Mouse (Mus musculus) stomach, embryonic 14.5 days (tissue): Measurements from ENCODE around the gene Acvr2a. TPM values are rescaled to one million over a fixed set of nuclear protein-coding genes. Genes with fewer than 3 reads are reported as not detected.
"Not testable (repeated sequence)": the region's sequence is repeated elsewhere in the genome, so short reads cannot be mapped to it uniquely, and the experiment has no call there.

Experiments used
- ATAC-seq: fragments of 200-750 bp; cut with Nextera tagmentation; 2 replicates; pipeline ENCODE4 v1.8.0; 2017; ENCODE audit warnings: low read depth, moderate TSS enrichment; ENCODE audit not compliant: insufficient number of reproducible peaks, insufficient read depth, low FRiP score
- H3K27ac ChIP-seq: fragments of 300-500 bp; sonication (generic); 2 replicates; pipeline ENCODE4 v1.5.1; 2014; ENCODE audit warnings: mild to moderate bottlenecking, low read length, moderate library complexity, mixed read lengths
- H3K27me3 ChIP-seq: fragments of 300-500 bp; sonication (generic); 2 replicates; pipeline ENCODE4 v1.6.1; 2014; ENCODE audit warnings: low read length, control low read depth, mixed read lengths; ENCODE audit not compliant: control insufficient read depth, insufficient read depth
- H3K36me3 ChIP-seq: fragments of 300-500 bp; sonication (generic); 2 replicates; pipeline ENCODE4 v1.6.1; 2014; ENCODE audit warnings: mild to moderate bottlenecking, control low read depth, low read length, moderate library complexity, mixed read lengths; ENCODE audit not compliant: control insufficient read depth, insufficient read depth
- H3K4me1 ChIP-seq: fragments of 300-500 bp; sonication (generic); 2 replicates; pipeline ENCODE4 v1.6.1; 2014; ENCODE audit warnings: low read length, control low read depth, mixed read lengths; ENCODE audit not compliant: control insufficient read depth, insufficient read depth
- H3K4me2 ChIP-seq: fragments of 300-500 bp; sonication (generic); replicated peaks from 2 replicates; pipeline ENCODE4 v1.6.1; 2014; ENCODE audit warnings: low read depth, low read length, control low read depth
- H3K4me3 ChIP-seq: fragments of 300-500 bp; sonication (generic); 2 replicates; pipeline ENCODE4 v1.5.1; 2014; ENCODE audit warnings: low read depth, low read length, control low read depth
- H3K9ac ChIP-seq: fragments of 300-500 bp; sonication (generic); replicated peaks from 2 replicates; pipeline ENCODE4 v1.6.1; 2014; ENCODE audit warnings: low read depth, mild to moderate bottlenecking, control low read depth, low read length, moderate library complexity, mixed read lengths
- H3K9me3 ChIP-seq: fragments of 300-500 bp; sonication (generic); 2 replicates; pipeline ENCODE4 v1.6.1; 2016; ENCODE audit warnings: low read depth, low read length, control low read depth; ENCODE audit not compliant: control insufficient read depth
- WGBS: fragments of 180-500 bp; shearing (Covaris S2); extraction: QIAGEN DNeasy Blood & Tissue Kit; methylation state at CpG from one replicate; pipeline ENCODE4 v1.1.7; 2014; 5-methylcytosine and 5-hydroxymethylcytosine counted together
- polyA plus RNA-seq: library from polyadenylated mRNA; unstranded; fragments of >200 nt; fragmentation: Nextera tagmentation; extraction: Ambion mirVana; gene quantifications from 2 replicates; pipeline ENCODE4 v1.2.1, GENCODE M21; 2014

The Acvr2a gene
- polyA plus RNA-seq, 1 experiment from 2014 or later = 19.8 TPM

DNA sequence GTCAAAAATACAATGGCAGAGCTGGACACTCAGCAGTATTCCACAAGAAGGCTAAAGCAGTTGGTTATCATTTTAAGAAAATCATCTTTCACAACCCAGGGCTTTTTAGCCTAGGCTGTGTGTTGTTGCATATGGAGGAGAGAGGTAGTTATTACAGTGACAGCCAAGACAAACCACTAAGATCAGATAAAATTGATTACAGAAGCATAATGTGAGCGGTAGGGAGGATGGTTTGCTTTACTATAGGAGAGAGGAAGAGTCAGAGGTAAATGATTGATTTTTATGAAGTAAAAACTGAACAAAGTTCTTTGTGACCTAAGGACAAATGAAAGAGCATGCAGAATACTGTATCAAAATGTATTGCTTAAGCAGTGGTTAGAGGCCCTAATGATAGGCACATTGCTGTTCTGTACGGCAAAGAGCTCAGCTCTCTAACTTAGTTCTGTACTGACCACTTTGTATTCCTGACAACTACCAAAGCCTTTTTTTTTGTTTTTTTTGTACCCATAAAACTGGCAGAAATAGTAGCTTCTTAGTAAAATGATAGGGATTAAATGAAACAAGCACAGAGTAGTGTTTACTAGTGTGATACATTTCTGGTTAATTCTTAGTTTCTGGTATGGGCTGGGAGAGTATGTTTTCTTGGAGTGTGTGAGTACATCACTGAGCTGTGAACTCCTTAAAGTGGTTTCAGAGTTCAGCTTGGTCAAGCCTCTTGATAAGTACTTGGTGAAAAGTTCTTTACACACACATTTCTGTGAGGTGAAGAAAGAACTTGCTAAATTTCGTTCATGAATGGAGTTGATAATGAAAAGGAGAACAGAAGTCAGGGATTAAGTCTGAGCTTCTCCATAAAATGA is 27.9 kb downstream of the Acvr2a start:
- WGBS = 67% methylated on average over 3 of the region's 3 CpGs
- no peak overlapping the region for H3K9ac ChIP-seq
- H3K36me3 ChIP-seq = no peaks in the 10 kb centered on the region
- H3K4me1 ChIP-seq = 0 out of 2 replicates have a peak, but pooled peaks cover 3% of the 10 kb centered on the region
- no peaks in the 10 kb centered on the region for H3K27me3 ChIP-seq
- no peak for ATAC-seq
- H3K4me2 ChIP-seq = no peak overlapping the region
- H3K4me3 ChIP-seq = no peak overlapping the region
- no peaks in the 10 kb centered on the region for H3K9me3 ChIP-seq
- no peak overlapping the region for H3K27ac ChIP-seq

DNA sequence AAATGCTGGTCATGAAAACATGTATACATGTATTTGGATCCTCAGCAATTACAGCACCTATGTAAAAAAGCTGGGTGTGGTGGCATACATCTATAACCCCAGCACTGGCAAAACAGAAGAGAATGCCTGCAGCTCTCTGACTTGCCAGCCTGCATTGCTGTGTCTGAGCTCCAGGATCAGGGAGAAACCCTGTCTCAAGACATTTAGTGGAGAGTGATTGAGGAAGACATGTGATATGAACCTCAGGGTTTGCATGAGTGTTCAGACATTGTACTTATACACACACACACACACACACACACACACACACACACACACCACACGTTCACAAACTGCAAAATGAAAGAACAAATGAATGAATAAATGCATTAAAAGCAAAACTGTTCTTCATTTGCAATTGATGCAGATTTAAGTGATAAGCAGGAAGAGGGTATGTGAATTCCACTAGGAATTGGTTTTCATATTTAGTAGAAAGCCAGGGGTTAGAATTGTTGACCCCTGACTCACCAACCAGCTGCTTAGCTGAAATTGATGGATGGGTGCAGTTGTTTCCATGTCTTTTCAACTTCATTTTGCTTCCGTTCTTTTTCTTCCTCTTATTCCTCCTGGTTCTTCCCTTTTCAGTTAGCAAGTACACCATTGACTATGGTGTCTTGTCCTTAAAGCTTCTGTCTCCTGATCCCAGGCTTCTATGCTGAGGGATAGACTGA is 32.9 kb downstream of the Acvr2a start:
- Histone ChIP-seq H3K4me2 (no peak overlapping the region), H3K27ac (no peak overlapping the region), H3K9ac (no peak overlapping the region), H3K27me3 (no peaks in the 10 kb centered on the region), H3K36me3 (no peaks in the 10 kb centered on the region), H3K4me1 (0 out of 2 replicates have a peak, but pooled peaks cover 6% of the 10 kb centered on the region), H3K9me3 (no peaks in the 10 kb centered on the region), H3K4me3 (no peak overlapping the region)
- WGBS = 19% methylated on average over 2 of the region's 2 CpGs
- ATAC-seq = no peak

DNA sequence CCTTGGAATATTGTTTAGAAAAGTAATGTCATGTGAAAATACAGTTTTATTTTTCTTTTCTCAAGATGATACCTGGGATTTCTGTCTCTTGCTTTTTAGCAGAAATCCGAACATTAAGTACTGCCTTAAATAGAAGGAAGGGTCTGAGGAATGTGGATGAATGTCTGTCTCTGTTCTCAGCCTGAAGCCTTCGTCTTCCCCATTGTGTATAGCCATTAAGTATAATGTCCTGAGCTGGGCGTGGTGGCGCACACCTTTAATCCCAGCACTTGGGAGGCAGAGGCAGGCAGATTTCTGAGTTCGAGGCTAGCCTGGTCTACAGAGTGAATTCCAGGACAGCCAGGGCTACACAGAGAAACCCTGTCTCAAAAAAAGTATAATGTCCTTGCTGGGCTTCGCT is 51.7 kb downstream of the Acvr2a start:
- H3K4me3 ChIP-seq, H3K27ac ChIP-seq, H3K4me2 ChIP-seq, H3K9ac ChIP-seq, H3K36me3 ChIP-seq, H3K27me3 ChIP-seq, ATAC-seq, H3K9me3 ChIP-seq, H3K4me1 ChIP-seq: not testable (repeated sequence)
- 93% methylated on average over 6 of the region's 6 CpGs for WGBS

DNA sequence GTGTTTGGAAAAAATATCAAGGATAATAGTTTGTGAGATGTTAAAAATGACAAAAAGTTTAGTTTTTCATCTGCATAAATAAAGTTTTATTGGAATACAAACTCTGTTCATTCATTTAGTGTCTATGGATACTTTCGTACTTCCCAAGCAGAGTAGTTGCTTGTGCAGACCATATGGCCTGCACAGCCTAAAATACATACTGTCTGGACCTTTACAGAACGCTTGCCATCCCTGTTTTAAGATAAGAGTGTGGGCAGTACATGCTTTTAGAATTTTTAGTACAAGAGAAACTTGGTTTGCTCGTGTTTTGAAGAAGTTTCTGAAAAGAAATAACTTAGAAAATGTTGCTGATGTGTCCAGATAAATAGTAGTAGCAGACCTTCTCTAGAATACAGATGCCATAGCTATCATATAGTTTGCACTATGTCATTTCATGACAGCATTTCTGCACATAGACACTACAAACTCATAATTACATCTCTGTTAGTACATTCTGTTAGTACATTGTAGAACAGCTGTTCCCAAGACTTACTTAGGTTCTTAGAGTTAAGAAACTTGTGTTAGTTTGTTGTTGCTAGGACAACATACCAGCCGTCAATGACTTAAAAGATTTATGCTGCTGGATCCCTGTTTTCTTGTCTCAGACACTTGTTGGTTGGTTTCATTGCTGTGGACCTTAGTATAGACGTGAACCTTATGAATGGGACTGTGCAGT is 54.4 kb downstream of the Acvr2a start:
- Histone ChIP-seq H3K4me3 (no peak overlapping the region), H3K27me3 (no peaks in the 10 kb centered on the region), H3K9me3 (no peaks in the 10 kb centered on the region), H3K36me3 (no peaks in the 10 kb centered on the region), H3K9ac (no peak overlapping the region), H3K4me2 (no peak overlapping the region), H3K27ac (no peak overlapping the region), H3K4me1 (no peaks in the 10 kb centered on the region)
- WGBS = 84% methylated on average over 5 of the region's 5 CpGs
- ATAC-seq = no peak

DNA sequence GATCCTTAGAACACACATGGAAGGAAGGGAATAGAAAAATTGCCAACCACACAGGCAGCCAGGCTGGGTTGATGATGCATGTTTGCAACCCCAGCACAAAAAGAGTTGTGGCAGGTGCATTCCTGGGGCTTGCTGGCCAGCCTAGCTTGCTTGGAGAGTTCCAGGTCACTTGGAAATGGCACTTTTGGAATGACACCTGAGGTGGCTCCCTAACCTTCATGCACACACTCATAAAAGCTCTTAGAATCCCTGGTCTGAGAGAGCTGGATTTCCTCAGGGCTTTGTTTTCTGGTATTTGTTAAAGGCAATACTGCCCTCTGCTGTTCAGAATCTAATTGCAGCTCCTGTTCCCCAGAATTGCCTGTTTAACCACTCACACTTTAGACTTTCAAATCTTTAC is 72.0 kb downstream of the Acvr2a start:
- H3K4me1 ChIP-seq = no peaks in the 10 kb centered on the region
- H3K4me3 ChIP-seq = no peak overlapping the region
- no peak overlapping the region for H3K4me2 ChIP-seq
- H3K27me3 ChIP-seq = no peaks in the 10 kb centered on the region
- H3K9me3 ChIP-seq = no peaks in the 10 kb centered on the region
- no peak for ATAC-seq
- no peaks in the 10 kb centered on the region for H3K36me3 ChIP-seq
- H3K27ac ChIP-seq = no peak overlapping the region
- H3K9ac ChIP-seq = no peak overlapping the region

DNA sequence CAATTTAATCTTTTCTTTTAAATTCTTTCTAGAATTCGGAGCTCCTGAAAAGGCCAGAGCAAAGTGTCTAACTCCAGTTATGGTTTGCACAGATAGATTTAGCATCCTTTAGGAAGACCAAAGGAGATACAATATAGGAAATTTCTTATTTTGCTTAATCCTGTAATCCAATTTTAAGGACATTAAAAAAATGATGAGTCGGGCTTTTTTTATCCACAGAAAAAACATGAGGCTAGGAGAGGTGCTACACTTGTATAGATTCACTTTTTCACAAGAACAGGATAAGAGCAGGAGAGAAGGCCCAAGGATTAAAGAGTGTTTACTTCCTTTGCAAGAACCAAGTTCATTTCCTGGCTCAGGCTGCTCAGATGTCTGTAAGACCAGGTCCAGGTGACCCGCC is 81.3 kb downstream of the Acvr2a start:
- no peaks in the 10 kb centered on the region for H3K27me3 ChIP-seq
- no peak for ATAC-seq
- no peak overlapping the region for H3K27ac ChIP-seq
- no peak overlapping the region for H3K4me2 ChIP-seq
- peaks cover 29% of the 10 kb centered on the region for H3K36me3 ChIP-seq
- 91% methylated on average over 3 of the region's 3 CpGs for WGBS
- H3K4me3 ChIP-seq = no peak overlapping the region
- H3K4me1 ChIP-seq = no peaks in the 10 kb centered on the region
- H3K9ac ChIP-seq = no peak overlapping the region
- no peaks in the 10 kb centered on the region for H3K9me3 ChIP-seq

DNA sequence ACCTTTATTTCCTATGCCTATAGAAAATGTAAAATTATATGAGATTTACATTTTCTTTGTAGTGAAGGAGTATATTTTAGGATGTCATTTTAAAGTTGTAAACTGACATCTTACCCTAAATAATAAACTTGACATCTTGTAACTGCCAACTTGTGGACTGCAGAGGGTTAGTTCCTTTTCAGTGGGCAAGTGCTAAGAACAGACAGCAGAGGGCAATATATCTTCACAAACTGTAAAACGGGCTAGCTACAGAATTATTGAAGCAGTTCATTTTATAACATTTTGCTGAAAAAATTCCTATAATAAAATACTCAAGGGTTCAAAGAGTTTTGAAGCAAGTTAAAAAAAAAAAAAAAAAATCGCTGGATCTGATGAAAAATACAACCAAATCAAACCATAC is 95.0 kb downstream of the Acvr2a start:
- no peaks in the 10 kb centered on the region for H3K9me3 ChIP-seq
- no peak overlapping the region for H3K4me2 ChIP-seq
- no peak overlapping the region for H3K9ac ChIP-seq
- no peaks in the 10 kb centered on the region for H3K27me3 ChIP-seq
- ATAC-seq = no peak
- no peak overlapping the region for H3K4me3 ChIP-seq
- WGBS = 62% methylated on average over 2 of the region's 2 CpGs
- H3K27ac ChIP-seq = no peak overlapping the region
- H3K4me1 ChIP-seq = no peaks in the 10 kb centered on the region
- H3K36me3 ChIP-seq = peaks cover 36% of the 10 kb centered on the region

DNA sequence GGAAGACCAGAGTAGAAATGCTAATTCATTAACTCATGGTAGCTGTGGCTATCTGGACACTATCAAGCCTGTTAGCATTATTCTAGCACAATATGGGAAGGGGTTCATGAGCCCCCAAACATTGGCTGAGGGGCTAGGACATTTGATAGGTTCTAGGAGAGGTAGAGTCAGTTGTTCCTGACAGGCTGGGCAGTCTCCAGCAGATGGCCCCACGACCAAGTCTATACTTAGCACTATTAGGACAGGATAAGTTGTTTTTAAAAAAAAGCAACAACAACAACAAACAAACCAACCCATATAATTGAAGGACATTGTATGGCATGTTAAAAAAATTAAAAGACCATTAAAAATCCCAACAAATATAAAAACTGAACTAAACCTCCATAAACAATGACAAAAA is 100.3 kb downstream of the Acvr2a start:
- Histone ChIP-seq H3K9ac (no peak overlapping the region), H3K27me3 (no peaks in the 10 kb centered on the region), H3K9me3 (no peaks in the 10 kb centered on the region), H3K4me3 (no peak overlapping the region), H3K27ac (no peak overlapping the region), H3K36me3 (peaks cover 25% of the 10 kb centered on the region), H3K4me1 (no peaks in the 10 kb centered on the region), H3K4me2 (no peak overlapping the region)
- 81% methylated on average over 1 of the region's 1 CpGs for WGBS
- no peak for ATAC-seq
